Mouse (Mus musculus): ENCODE results near the gene Vcl.

GRCm38 (mm10) chr14:21051380-21052111 is 122.3 kb downstream of the Vcl start:
- TF ChIP-seq MAX (IDR thresholded peaks at IDR 0.05) (no peak), CTCF (IDR thresholded peaks at IDR 0.05; ENCODE audit: control insufficient read depth, insufficient read depth, insufficient read length) (no peak), CEBPB (IDR thresholded peaks at IDR 0.05; ENCODE audit: low read depth) (no peak), MYOG (IDR thresholded peaks at IDR 0.05; ENCODE audit: control insufficient read depth, extremely low read depth, insufficient read length) (no peak), MYOD1 (IDR thresholded peaks at IDR 0.05; ENCODE audit: control insufficient read depth, insufficient read length, low read depth) (no peak)
